Mouse (Mus musculus) c-Kit-positive CD71-positive TER-119-negative erythroid progenitor cells, embryonic 14.5 days (primary cell): ENCODE measurements around the gene Casz1.

Experiments
- DNase-seq: peaks from one replicate; pipeline ENCODE4 v3.0.0-alpha.2; 2013; ENCODE audit warnings: low read depth

Gene Casz1

DNA sequence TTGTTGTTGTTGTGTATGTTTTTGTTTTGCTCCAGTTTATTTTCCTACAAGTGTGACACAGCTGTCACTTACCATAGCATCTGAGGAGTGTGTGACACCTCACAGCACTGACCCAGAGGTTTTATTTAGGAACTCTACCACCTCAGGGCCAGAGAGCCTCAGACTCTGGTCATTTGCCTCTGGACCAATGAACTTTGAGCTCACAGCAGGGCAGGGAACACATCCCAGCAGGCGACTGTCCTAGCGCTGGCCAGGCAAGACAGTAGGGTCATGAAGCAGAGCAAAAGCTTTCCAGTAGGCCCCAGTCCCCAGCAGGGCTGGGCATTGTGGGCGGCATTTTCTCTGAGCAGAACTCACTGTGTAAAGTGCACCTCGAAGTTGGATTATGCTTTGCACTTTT, 1.2 kb upstream of the Casz1 start:
- no peak for DNase-seq

DNA sequence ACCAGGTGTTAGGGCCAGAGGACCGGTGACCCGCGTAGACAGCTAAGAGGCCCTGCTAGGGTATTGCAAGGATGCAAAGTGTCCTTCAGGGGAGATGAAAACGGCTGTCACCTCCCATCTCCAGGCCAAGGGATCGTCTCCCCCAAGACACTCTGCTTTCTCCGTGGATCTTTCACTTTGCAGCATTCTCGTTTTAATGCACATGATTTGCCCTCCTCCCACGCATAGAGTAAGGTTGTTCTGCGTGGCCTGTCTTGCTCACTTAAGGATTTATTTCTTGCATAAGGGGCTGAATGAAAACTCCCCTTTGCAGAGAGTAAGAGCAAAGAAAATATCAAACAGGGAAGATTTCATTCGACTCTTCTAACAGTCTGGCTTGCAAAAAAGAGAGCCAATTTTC, 593 bp upstream of the Casz1 start:
- DNase-seq, result no peak

- DNase-seq, result no peak
Measured at GRCm38 (mm10) chr4:148804780-148805160, 541 bp downstream of the Casz1 start.

- DNase-seq, result no peak
Measured at GRCm38 (mm10) chr4:148805161-148805810, 1.1 kb downstream of the Casz1 start.

DNA sequence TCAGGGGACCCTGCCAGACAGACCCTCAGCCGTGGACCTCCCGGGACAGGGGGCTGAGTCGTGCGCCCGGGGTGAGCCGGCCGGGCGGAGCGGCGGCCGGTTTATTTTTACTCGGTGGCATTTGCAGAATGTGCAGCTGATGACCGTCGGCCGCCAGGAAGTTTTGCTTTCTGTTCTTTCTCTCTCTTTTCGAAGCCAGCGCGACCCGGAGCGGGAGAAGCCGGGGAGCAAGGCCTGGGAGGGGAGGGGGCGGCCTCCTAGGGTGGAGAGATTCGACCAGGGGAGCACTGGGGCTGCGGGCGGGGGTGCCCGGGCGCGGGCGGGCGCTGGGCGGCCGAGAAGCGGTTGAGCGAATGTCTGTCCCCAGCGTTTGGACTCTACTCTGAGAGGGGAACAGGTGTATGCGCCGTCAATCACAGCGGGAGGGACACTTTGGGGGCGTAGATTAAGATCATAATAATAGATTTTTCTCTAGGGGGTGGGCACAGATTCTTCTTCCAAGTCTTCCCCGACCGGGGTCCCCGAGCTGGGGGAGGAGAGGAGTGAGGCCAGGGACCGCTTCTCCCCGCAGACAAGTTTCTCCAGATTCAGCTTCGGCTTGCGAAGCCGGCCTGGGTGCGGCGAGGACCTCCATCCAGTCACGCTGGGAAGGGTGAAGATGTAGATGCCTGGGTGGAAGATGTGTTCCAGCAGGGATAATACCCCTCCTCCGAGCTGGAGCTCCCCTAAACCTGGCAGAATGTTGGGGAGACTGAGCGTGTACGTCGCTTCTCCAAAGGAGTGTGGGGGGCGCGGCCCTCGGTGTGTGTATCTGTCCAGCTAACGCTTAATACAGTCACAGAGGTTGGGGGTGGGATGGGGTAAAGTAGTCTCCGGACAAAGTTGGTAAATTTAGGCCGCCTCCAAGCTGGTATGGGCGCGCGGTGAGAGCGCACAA, 1.9 kb downstream of the Casz1 start:
- DNase-seq, result no peak

DNA sequence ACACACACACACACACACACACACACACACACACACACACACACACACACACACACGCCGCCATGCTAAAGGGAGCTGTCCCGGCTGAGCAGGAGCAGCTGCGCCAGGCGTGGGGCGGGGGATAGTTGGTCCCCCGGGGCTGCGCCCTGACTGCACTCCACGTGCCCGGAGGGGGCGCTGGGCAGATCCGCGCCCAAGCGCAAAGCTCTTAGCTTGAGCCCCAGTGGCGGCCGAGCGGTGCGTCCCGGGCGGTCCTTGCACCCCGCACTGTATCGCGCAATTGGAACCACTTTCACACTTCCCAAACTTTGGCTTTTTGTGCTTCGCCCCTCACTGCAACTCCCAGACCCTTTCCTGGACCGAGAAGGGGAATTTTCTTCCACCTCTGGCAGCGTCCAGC, 2.6 kb downstream of the Casz1 start:
- no peak for DNase-seq

DNA sequence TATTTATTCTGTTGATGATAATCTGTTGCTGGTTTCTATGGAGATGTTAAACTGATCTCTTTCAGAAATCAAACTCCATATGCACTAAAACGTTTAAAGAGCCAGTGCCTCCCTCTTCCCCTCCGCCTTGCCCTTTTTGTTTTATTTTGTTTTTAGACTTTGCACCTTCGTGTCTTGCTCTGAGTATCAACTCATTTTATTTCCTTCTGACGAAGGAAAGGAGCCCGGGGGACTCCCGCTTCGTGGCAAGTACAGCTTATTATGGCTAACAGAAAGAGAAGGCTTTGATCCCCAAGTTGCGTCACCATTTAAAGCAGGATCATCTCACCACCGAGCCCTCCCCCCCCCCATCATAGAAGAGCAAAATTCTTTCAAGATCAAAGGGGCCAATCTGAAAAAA, 3.2 kb downstream of the Casz1 start:
- no peak for DNase-seq

- no peak for DNase-seq
Measured at GRCm38 (mm10) chr4:148808839-148809238, 4.6 kb downstream of the Casz1 start.

DNA sequence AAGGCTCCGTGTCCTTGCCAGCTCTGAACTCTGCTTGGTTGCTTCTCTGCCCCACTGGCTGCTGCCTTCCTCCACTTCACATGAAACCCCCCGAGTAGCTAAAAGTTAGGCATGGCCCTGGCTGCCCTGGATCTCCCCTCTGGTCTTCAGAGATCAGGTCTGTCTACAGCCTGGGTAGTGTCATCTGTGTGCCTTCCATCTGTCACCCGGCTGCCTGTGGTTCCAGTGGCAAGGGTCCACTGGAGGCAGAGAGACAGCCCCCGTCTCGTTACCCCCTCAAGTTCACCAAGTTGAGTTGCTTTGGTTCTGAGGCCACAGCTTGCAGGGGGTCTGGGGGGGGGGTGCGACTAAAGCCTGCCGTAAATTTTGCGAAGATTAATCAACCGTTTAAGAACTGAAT, 6.5 kb downstream of the Casz1 start:
- no peak for DNase-seq

GRCm38 (mm10) chr4:148811940-148812339, 7.7 kb downstream of the Casz1 start:
- no peak for DNase-seq

DNA sequence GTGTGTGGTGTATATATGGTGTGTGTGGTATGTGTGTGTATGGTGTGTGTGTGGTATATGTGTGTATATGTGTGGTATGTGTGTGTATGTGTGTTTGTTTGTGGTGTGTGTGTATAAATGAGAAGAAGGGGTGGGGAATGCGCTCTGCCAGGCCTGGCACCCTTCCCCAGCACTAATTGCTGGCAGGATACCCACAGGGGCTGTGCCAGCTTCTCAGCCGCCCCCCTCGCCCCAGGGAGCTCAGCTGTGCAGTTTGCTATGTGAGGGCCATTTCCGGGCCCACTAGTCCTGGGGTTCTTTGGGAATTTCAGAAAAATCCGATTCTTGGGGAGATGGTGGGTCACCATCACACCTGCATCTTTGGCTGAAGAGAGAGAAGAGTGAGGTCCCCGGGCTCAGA, 9.0 kb downstream of the Casz1 start:
- no peak for DNase-seq

DNA sequence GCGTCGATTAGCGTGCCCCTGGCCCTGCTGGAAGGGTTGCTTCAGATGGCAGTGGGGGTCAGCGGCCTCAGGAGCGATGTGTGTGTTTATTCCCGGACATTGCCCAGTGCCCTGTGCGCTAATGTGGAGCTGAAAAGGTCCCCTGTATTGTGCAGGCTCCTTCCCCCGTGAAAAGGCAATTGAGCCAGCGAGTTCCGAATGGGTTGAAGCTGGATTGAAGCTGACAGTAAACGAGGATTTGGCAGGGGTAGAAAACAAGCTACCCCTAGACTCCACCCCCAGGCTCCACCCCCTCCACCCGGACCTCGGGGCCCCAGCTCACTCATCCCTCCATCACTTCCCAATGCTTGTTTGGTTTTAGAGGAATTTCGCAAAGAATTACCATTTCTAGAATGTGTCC, 12.3 kb downstream of the Casz1 start:
- DNase-seq, result no peak

GRCm38 (mm10) chr4:148818161-148818560, 13.9 kb downstream of the Casz1 start:
- no peak for DNase-seq

DNA sequence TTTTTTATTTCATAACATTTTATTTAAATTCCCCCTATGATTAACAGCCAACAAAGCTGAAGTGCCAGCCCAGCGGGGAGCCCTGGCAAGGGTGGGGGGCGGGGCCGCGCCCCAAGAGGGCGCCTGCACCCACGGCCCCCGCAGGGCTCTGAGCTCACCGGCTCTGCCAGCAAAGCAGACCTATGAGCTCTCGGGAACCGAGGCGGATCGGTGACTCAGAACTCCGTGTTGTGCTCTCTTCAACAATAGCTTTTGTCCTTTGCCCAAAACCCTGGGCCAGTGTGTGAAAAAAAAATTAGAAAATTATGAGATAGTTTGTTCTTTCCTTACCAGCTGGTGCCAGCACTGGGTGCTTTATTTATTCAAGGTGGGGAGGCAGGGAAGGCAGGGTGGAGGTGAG, 15.9 kb downstream of the Casz1 start:
- no peak for DNase-seq

- no peak for DNase-seq
Measured at GRCm38 (mm10) chr4:148823281-148823680, 19.1 kb downstream of the Casz1 start.

DNA sequence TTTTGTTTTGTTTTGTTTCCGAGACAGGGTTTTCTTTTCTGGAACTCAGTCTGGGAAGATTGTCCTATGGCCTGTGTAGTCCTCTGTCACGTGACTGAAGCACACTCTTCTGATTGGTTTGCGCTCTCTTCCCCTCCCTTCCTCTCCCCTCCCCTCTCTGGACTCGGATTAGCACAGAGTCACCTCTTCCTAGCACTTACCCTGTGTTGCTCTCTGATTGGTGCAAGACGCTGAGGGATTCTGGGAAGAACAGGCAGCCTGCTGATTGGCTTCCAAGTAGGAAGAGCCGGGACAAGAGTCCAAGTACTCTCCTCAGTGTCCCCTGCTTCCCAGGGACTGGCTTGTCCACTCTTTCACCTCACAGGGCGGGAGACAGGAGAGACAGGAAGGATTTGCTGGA, 26.1 kb downstream of the Casz1 start:
- no peak for DNase-seq

- DNase-seq, result no peak
Measured at GRCm38 (mm10) chr4:148833245-148833990, 29.2 kb downstream of the Casz1 start.

DNA sequence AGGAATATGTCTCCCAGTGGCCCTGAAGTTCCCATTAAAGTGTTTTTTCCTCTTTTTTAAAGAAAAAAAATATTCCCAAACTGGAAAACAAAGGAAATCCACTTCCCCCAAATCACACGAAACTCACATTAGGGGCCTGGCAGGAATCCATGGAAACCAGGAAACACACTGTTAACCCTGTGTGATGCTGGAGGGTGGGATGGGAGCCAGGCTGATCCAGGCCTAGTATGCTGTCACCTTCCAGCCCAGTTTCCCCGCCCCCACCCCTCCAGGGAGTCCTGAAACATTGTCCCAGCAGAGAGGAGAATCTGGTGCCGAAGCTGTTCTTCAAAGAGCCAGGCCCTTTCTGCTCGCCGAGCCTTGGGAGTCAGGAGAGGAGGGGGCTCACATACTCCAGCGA, 32.2 kb downstream of the Casz1 start:
- no peak for DNase-seq

DNA sequence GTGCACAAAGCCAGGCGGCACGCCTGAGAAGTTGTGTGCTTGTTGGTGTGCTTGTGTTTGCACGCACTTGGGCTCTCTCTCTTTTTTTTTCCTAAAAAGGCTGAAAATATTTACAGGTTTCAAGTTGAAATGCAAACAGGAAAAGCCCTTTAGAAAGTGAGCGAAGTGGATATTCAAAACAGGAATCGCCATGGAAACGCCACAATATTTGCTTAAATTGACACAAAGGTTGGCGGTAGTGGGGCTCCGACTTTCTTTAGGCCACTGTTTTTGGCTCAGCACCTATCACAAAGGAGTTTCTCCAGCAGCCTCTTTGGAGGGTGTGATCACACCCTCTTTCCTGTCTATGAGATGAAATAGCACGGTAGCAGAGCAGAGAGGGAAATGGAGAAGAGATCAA, 32.8 kb downstream of the Casz1 start:
- DNase-seq, result no peak

- DNase-seq, result no peak
Measured at GRCm38 (mm10) chr4:148837644-148838043, 33.4 kb downstream of the Casz1 start.

DNA sequence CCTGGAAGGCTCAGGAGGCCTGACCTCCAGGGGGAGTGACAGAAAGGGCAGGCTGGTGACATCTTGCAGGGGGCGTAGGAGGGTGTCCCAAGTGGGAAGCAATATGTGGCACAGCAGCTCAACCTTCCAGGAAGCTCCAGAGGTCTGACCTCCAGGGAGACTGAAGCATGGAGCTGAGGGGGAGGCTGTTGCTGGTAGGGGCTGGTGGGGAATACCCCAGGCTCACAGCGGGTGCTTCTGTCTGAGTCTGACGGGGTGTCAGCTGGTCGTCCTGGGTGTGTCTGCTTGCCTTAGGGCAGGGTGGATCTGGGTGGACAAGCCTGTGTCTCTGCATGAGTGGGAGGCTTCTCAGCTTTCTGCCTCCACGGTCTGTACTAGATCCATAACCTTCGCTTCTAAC, 38.1 kb downstream of the Casz1 start:
- no peak for DNase-seq

DNA sequence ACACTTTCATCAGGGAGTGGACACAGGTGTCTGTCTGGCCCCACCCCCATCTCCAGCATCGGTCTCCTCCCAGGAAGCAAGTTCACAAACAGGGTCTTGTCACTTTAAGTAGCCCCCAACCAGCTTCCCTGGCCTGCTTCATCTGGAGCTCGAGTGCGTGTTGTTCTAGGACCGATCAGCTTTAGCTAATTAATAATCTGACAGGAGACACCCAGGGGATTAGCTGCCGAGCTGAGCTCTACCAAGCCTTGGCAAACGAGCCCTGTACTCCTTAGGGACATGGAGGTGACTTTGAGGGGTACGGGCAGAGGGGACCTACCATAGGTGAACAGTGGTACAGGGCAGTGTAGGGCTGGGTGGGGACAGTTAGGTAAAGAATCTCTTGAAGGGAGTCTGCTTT, 40.7 kb downstream of the Casz1 start:
- DNase-seq, result no peak

GRCm38 (mm10) chr4:148846203-148846602, 42.0 kb downstream of the Casz1 start:
- DNase-seq, result no peak
